Mouse (Mus musculus): ENCODE measurements around the gene Unc80. TPM values are rescaled to one million over a fixed set of nuclear protein-coding genes. Genes with fewer than 3 reads are reported as not detected.
A peak's percentile ranks its signal among the peaks of the same experiment; 100 is the strongest.

The Unc80 gene
- 87.7 and 102 TPM in 2 replicates for polyA plus RNA-seq (2012; rRNA removed)

GRCm38 (mm10) chr1:66467821-66468703 is at the start of gene Unc80:
Unc80 (plus strand) TSS chr1:66468367.
- Histone ChIP-seq H3K4me3 (ENCODE audit: insufficient read depth, low read length) (peak within 1 kb of the TSS; percentile 72), H3K4me1 (ENCODE audit: control insufficient read depth, insufficient read depth, low read length) (peaks cover 3% of the 10 kb centered on the region), H3K27ac (ENCODE audit: insufficient read depth, low read length) (peak within 1 kb of the TSS; percentile 80)
- TF ChIP-seq CTCF (IDR thresholded peaks at IDR 0.05; ENCODE audit: extremely low read depth, insufficient read depth, low read length): no peak
- TF ChIP-seq POLR2A (IDR thresholded peaks at IDR 0.05; ENCODE audit: extremely low read depth, insufficient read depth, low read length): no peak

GRCm38 (mm10) chr1:66426073-66426472 is 42.1 kb upstream of the Unc80 start:
- Histone ChIP-seq H3K27ac (ENCODE audit: insufficient read depth, low read length) (no peak overlapping the region), H3K4me1 (ENCODE audit: control insufficient read depth, insufficient read depth, low read length) (peaks cover 2% of the 10 kb centered on the region; the same call in 1 of the 2 replicates), H3K4me3 (ENCODE audit: insufficient read depth, low read length) (no peak overlapping the region)
- TF ChIP-seq CTCF (IDR thresholded peaks at IDR 0.05; ENCODE audit: extremely low read depth, insufficient read depth, low read length) (no peak), POLR2A (IDR thresholded peaks at IDR 0.05; ENCODE audit: extremely low read depth, insufficient read depth, low read length) (no peak)

- TF ChIP-seq POLR2A (IDR thresholded peaks at IDR 0.05; ENCODE audit: extremely low read depth, insufficient read depth, low read length): no peak
- no peak for TF ChIP-seq CTCF (IDR thresholded peaks at IDR 0.05; ENCODE audit: extremely low read depth, insufficient read depth, low read length)
- Histone ChIP-seq H3K4me3 (ENCODE audit: insufficient read depth, low read length) (no peak overlapping the region), H3K27ac (ENCODE audit: insufficient read depth, low read length) (no peak overlapping the region), H3K4me1 (ENCODE audit: control insufficient read depth, insufficient read depth, low read length) (peaks cover 5% of the 10 kb centered on the region; the same call in 1 of the 2 replicates)
Measured at GRCm38 (mm10) chr1:66430962-66431361, 37.2 kb upstream of the Unc80 start.

- Histone ChIP-seq H3K4me1 (ENCODE audit: control insufficient read depth, insufficient read depth, low read length) (peaks cover 5% of the 10 kb centered on the region; the same call in 1 of the 2 replicates), H3K27ac (ENCODE audit: insufficient read depth, low read length) (no peak overlapping the region), H3K4me3 (ENCODE audit: insufficient read depth, low read length) (no peak overlapping the region)
- TF ChIP-seq CTCF (IDR thresholded peaks at IDR 0.05; ENCODE audit: extremely low read depth, insufficient read depth, low read length): no peak
- no peak for TF ChIP-seq POLR2A (IDR thresholded peaks at IDR 0.05; ENCODE audit: extremely low read depth, insufficient read depth, low read length)
Measured at GRCm38 (mm10) chr1:66431472-66431871, 36.7 kb upstream of the Unc80 start.

- TF ChIP-seq POLR2A (IDR thresholded peaks at IDR 0.05; ENCODE audit: extremely low read depth, insufficient read depth, low read length): no peak
- TF ChIP-seq CTCF (IDR thresholded peaks at IDR 0.05; ENCODE audit: extremely low read depth, insufficient read depth, low read length): no peak
- Histone ChIP-seq H3K27ac (ENCODE audit: insufficient read depth, low read length) (no peak overlapping the region), H3K4me1 (ENCODE audit: control insufficient read depth, insufficient read depth, low read length) (peaks cover 3% of the 10 kb centered on the region), H3K4me3 (ENCODE audit: insufficient read depth, low read length) (no peak overlapping the region)
Measured at GRCm38 (mm10) chr1:66438069-66438468, 30.1 kb upstream of the Unc80 start.

DNA sequence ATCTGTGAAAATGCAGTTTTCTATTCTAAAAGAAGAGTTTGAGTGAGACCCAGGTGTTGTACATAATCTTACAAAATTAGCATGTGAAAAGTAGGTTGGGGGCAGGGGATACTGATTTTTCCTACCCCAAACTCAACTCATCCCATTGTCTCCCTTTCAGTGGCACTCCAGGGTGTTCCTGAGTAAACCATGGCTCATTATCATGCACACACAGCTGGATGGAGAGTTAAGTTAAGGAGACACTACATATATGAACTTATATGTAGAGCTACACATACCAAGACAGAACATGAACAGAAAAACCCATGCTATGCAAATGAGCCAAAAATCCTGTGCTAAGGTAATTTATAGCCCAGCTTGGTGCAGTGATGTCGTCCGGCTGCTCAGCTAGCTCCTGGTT is 25.2 kb upstream of the Unc80 start:
- Histone ChIP-seq H3K27ac (ENCODE audit: insufficient read depth, low read length) (no peak overlapping the region), H3K4me1 (ENCODE audit: control insufficient read depth, insufficient read depth, low read length) (no peaks in the 10 kb centered on the region; the same call in 1 of the 2 replicates), H3K4me3 (ENCODE audit: insufficient read depth, low read length) (no peak overlapping the region)
- TF ChIP-seq CTCF (IDR thresholded peaks at IDR 0.05; ENCODE audit: extremely low read depth, insufficient read depth, low read length) (no peak), POLR2A (IDR thresholded peaks at IDR 0.05; ENCODE audit: extremely low read depth, insufficient read depth, low read length) (no peak)

GRCm38 (mm10) chr1:66449471-66449870 is 18.7 kb upstream of the Unc80 start:
- H3K4me3 ChIP-seq (ENCODE audit: insufficient read depth, low read length): no peak overlapping the region
- no peak overlapping the region for H3K27ac ChIP-seq (ENCODE audit: insufficient read depth, low read length)
- H3K4me1 ChIP-seq (ENCODE audit: control insufficient read depth, insufficient read depth, low read length): no peaks in the 10 kb centered on the region; the same call in 1 of the 2 replicates
- TF ChIP-seq POLR2A (IDR thresholded peaks at IDR 0.05; ENCODE audit: extremely low read depth, insufficient read depth, low read length) (no peak), CTCF (IDR thresholded peaks at IDR 0.05; ENCODE audit: extremely low read depth, insufficient read depth, low read length) (no peak)

GRCm38 (mm10) chr1:66456580-66456979 is 11.6 kb upstream of the Unc80 start:
- Histone ChIP-seq H3K27ac (ENCODE audit: insufficient read depth, low read length) (no peak overlapping the region), H3K4me3 (ENCODE audit: insufficient read depth, low read length) (no peak overlapping the region), H3K4me1 (ENCODE audit: control insufficient read depth, insufficient read depth, low read length) (no peaks in the 10 kb centered on the region)
- TF ChIP-seq CTCF (IDR thresholded peaks at IDR 0.05; ENCODE audit: extremely low read depth, insufficient read depth, low read length) (no peak), POLR2A (IDR thresholded peaks at IDR 0.05; ENCODE audit: extremely low read depth, insufficient read depth, low read length) (no peak)

GRCm38 (mm10) chr1:66457747-66458146 is 10.4 kb upstream of the Unc80 start:
- Histone ChIP-seq H3K4me3 (ENCODE audit: insufficient read depth, low read length) (no peak overlapping the region), H3K27ac (ENCODE audit: insufficient read depth, low read length) (no peak overlapping the region), H3K4me1 (ENCODE audit: control insufficient read depth, insufficient read depth, low read length) (no peaks in the 10 kb centered on the region)
- no peak for TF ChIP-seq POLR2A (IDR thresholded peaks at IDR 0.05; ENCODE audit: extremely low read depth, insufficient read depth, low read length)
- TF ChIP-seq CTCF (IDR thresholded peaks at IDR 0.05; ENCODE audit: extremely low read depth, insufficient read depth, low read length): no peak

DNA sequence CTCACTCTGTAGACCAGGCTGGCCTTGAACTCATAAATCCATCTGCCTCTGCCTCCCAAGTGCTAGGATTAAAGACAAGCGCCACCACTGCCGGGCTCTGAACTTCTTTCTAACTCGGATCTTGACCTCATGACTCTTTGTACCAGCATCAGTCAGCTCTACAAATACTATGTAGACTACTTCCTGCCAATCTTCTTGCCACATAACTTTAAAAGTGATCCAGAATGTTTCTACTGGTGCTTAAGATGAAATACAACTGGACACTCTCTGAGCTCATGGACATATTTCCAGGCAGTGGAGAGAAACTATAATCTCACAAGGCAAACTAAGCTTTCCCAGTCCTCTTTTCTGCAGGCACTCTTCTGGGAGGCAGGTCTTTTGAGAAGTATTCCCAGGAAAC is 8.8 kb upstream of the Unc80 start:
- Histone ChIP-seq H3K4me3 (ENCODE audit: insufficient read depth, low read length) (no peak overlapping the region), H3K27ac (ENCODE audit: insufficient read depth, low read length) (no peak overlapping the region), H3K4me1 (ENCODE audit: control insufficient read depth, insufficient read depth, low read length) (no peaks in the 10 kb centered on the region)
- TF ChIP-seq POLR2A (IDR thresholded peaks at IDR 0.05; ENCODE audit: extremely low read depth, insufficient read depth, low read length) (no peak), CTCF (IDR thresholded peaks at IDR 0.05; ENCODE audit: extremely low read depth, insufficient read depth, low read length) (no peak)

Data from cortical plate, adult 2 months (tissue).